Mouse (Mus musculus) heart, adult 2 months (tissue): ENCODE results near the gene Pde12. TPM values are rescaled to one million over a fixed set of nuclear protein-coding genes. Genes with fewer than 3 reads are reported as not detected.

Source experiments
- DNase-seq, 2 experiments: peaks; one replicate each; pipeline ENCODE4 v3.0.0; 2021
- H3K27ac ChIP-seq: fragments of 200-600 bp; 2 replicates; pipeline ENCODE4 v1.8.1; 2022
- H3K27me3 ChIP-seq: fragments of 200-500 bp; 2 replicates; pipeline ENCODE4 v1.6.1; 2012; ENCODE audit warnings: mild to moderate bottlenecking, low read length, inconsistent platforms, mixed read lengths; ENCODE audit not compliant: control insufficient read depth, insufficient read depth
- H3K36me3 ChIP-seq: fragments of 200-500 bp; 2 replicates; pipeline ENCODE4 v1.6.1; 2012; ENCODE audit warnings: low read length, inconsistent platforms; ENCODE audit not compliant: control insufficient read depth, insufficient read depth
- H3K4me1 ChIP-seq: fragments of 200-500 bp; 2 replicates; pipeline ENCODE4 v1.6.1; 2011; ENCODE audit warnings: low read length; ENCODE audit not compliant: control insufficient read depth, insufficient read depth
- H3K4me3 ChIP-seq: fragments of 200-600 bp; 2 replicates; pipeline ENCODE4 v1.8.1; 2022
- H3K79me2 ChIP-seq: fragments of 200-500 bp; replicated peaks from 2 replicates; pipeline ENCODE4 v1.6.1; 2012; ENCODE audit warnings: mild to moderate bottlenecking, inconsistent platforms, low read length, moderate library complexity, mixed read lengths; ENCODE audit not compliant: control insufficient read depth, insufficient read depth
- H3K9ac ChIP-seq: fragments of 200-500 bp; 2 replicates; pipeline ENCODE4 v1.6.1; 2012; ENCODE audit warnings: low read depth, mild to moderate bottlenecking, control low read depth, inconsistent platforms, low read length, mixed read lengths
- CTCF ChIP-seq: fragments of 200-600 bp; IDR thresholded peaks from 2 replicates; pipeline ENCODE4 v1.8.1; 2022; ENCODE audit warnings: antibody characterized with exemption, mild to moderate bottlenecking, moderate library complexity
- EP300 ChIP-seq: fragments of 200-500 bp; IDR thresholded peaks from 2 replicates; pipeline ENCODE4 v1.6.1; 2011; ENCODE audit warnings: low read depth, low read length, control low read depth; ENCODE audit not compliant: insufficient read depth
- POLR2A ChIP-seq: fragments of 200-500 bp; IDR thresholded peaks from 2 replicates; pipeline ENCODE4 v1.6.1; 2011; ENCODE audit warnings: mild to moderate bottlenecking, low read depth, low read length, control low read depth; ENCODE audit not compliant: insufficient read depth
- WGBS: fragments of 180-500 bp; shearing (Covaris S2); methylation state at CpG from one replicate; pipeline ENCODE4 v1.1.7; 2018; 5-methylcytosine and 5-hydroxymethylcytosine counted together
- intact Hi-C: fragments of 180-260 bp; cut with DNase I; formaldehyde crosslinking; loops from one replicate; pipeline ENCODE4 v1.15.1; 2025
- polyA plus RNA-seq: library from polyadenylated mRNA; depleted of rRNA; stranded (reverse); fragments of >200 nt; gene quantifications from 2 replicates; pipeline ENCODE4 v1.2.3, GENCODE M21; 2012
- total RNA-seq, 2 experiments: library from RNA; stranded (reverse); gene quantifications; 2 replicates each; pipeline ENCODE4 v1.2.3; 2021

Gene Pde12
- total and polyA plus RNA-seq, 3 experiments, result 2.1 to 5.6 (median 5.2) TPM

DNA sequence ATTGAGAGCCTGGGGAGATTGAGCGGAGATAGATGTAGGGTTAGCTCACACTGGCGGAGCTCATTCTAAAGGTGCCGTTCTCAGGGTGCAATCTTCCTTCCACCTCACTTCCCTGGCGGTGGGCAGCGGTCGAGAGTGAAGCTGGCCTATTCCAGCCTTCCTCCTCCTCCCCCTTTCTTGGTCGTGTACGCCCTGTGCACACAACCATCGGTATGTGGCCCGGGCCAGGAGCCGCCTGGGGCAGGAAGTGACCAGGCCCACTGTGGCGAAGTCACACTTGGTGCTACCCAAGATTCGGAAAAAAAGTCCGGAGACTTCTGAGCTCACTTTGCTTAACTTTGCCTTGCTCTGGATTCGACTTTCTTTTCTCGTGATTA, 31.0 kb downstream of the Pde12 start:
- H3K79me2 ChIP-seq, result no peaks in the 10 kb centered on the region

DNA sequence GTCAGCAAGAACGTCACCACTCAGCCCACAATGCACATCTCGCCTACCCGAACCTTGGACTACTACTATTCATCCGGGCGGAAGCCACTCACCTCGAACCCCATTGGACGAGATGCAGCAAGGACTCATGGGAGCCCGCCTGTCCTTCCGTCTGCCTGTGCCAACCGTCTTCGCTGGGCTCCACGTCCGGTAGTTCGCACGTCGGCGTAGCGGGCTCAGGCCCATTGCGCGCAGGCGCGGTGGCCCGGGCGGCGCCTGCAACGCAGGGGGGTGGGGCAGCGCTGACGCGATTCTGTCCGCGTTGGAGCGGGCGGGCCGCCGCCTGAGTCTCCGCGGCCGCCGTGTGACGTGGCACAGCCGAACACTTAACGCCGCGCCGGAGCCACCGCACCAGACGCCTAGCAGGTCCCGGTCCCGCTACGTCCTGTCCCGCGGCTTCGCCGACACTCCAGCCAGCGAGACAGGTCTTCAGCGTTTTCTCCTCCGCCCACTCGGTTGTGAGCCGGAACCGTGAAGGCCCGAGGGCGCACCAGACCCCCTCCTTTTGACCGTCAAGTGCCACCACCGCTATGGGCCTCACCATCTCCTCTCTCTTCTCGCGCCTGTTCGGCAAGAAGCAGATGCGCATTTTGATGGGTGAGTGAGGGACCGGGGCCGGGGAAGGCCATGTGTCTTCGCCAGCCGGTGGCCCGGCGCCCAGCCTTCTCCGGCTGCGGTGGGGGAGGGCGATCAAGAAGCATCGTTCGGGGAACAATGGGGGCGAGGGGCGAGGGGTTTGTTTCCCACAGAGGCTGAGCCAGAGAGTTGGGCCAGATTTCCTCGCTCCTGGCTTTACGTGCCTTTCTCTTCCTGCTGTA, 31.6 kb downstream of the Pde12 start, which contains the start of gene Arf4:
Gene Arf4 (plus strand): TSS at position 224 of the 857 bp plus-strand sequence.
- Histone ChIP-seq H3K36me3 (peaks cover 17% of the 10 kb centered on the region), H3K79me2 (no peaks in the 10 kb centered on the region), H3K4me1 (peaks cover 8% of the 10 kb centered on the region), H3K9ac (peak within 1 kb of the TSS; percentile 81), H3K27me3 (no peaks in the 10 kb centered on the region), H3K4me3 (peak within 1 kb of the TSS; percentile 95), H3K27ac (peak within 1 kb of the TSS; percentile 98)
- peak; percentile 98 to 99 for DNase-seq
- intact Hi-C loops, result loop anchor here (1.0 to 2.0 kb wide), 3 partner anchors 31 to 103 kb away; partner anchors contain the start of genes Pde12 and Slmap
- under 1% methylated on average over 82 of the region's 83 CpGs for WGBS
- TF ChIP-seq CTCF (no peak), EP300 (peak; percentile 96), POLR2A (peak; percentile 97)

More for the DNA sequence above, 31.0 kb downstream of the Pde12 start:
- Histone ChIP-seq H3K27ac (peak overlapping the region; percentile 98), H3K4me1 (peaks cover 9% of the 10 kb centered on the region), H3K36me3 (peaks cover 22% of the 10 kb centered on the region), H3K4me3 (peak overlapping the region; percentile 95), H3K9ac (peak overlapping the region; percentile 81), H3K27me3 (no peaks in the 10 kb centered on the region)
- 0 out of 2 replicates have a peak, but pooled peaks have one; percentile 48 for TF ChIP-seq EP300
- TF ChIP-seq CTCF, result no peak
- intact Hi-C loops, result loop anchor here (1.0 to 2.0 kb wide), 3 partner anchors 31 to 104 kb away; partner anchors contain the start of genes Pde12 and Slmap
- WGBS, result under 1% methylated on average over 16 of the region's 16 CpGs
- DNase-seq, result peak; percentile 72 to 75

DNA sequence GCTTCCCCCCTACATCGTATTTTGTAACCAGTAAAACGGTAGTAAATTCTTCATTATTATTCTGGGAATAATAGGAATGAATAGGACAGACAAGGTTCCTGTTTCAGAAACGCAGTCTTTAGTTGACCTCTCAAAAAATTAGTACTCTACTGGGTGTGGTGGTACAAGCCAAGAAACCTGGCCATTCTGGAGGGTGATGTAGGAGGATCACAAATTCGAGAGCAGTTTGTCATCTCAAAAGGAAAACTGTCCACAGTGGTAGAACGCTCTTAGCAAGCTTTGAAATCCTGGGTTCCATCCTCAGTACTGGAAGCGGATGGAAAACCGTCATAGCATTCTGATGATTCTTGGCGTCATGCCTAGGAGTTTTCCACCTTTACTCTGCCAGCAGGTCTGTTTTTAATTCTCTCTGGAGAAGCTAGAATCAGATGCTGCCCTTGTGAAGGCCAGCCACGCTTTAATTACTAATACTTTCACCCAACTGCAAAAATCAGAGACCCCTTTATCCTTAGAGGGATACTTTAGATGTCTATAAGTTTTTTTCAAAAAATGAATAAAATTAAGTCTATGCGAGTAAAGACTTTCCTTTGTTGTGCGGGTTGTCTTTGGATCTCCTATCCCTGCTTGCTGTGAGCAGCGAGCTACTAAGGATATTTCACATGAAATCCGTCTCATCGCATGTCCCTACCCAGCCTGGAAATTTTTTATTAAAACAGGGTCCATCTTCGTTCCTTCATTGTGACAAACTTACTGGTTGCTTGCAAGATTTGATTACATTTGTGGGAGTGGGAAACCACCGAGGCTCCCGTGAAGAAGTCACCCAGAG, 32.4 kb downstream of the Pde12 start:
- 8% methylated on average over 17 of the region's 17 CpGs for WGBS
- peak overlapping the region; percentile 93 for H3K27ac ChIP-seq
- peaks cover 6% of the 10 kb centered on the region for H3K4me1 ChIP-seq
- peaks cover 16% of the 10 kb centered on the region for H3K36me3 ChIP-seq
- DNase-seq, result peak; percentile 33 to 35
- intact Hi-C loops, result no loop called here
- H3K9ac ChIP-seq, result peak overlapping the region; percentile 61
- TF ChIP-seq CTCF (no peak), POLR2A (no peak; the same call in 1 of the 2 replicates), EP300 (no peak)
- H3K79me2 ChIP-seq, result no peaks in the 10 kb centered on the region
- no peaks in the 10 kb centered on the region for H3K27me3 ChIP-seq
- peak overlapping the region; percentile 52 for H3K4me3 ChIP-seq

DNA sequence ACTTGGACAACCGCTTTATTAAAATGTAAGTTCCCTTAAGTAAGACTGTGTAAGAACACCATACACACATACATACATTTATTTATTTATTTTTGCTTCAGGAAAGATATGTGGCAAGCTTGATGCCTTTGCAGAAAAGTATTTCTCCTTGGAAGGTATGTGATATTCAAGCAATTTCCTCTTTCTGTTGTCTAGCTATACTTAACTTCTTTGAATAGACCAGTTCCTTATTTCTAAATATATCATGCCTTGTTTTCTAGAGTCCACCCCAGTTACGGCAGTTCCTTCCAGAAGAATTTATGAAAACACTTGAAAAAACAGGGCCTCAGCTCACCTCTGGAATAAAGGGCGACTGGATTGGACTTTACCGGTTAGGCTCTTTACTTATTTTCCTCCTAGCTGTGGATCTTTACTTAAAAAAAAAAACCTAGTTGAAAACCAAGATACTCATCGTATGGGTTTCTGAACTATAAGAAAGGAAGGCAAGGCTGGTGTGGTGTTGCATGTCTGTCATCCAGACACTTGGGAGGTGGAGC, 43.0 kb downstream of the Pde12 start:
- DNase-seq, result no peak
- Histone ChIP-seq H3K4me1 (no peaks in the 10 kb centered on the region; the same call in 1 of the 2 replicates), H3K9ac (no peak overlapping the region), H3K27ac (no peak overlapping the region), H3K36me3 (peaks cover 2% of the 10 kb centered on the region; the same call in 1 of the 2 replicates), H3K27me3 (no peaks in the 10 kb centered on the region), H3K4me3 (no peak overlapping the region), H3K79me2 (no peaks in the 10 kb centered on the region)
- intact Hi-C loops, result no loop called here
- WGBS, result 83% methylated on average over 5 of the region's 5 CpGs
- TF ChIP-seq POLR2A (no peak), CTCF (no peak), EP300 (no peak)

DNA sequence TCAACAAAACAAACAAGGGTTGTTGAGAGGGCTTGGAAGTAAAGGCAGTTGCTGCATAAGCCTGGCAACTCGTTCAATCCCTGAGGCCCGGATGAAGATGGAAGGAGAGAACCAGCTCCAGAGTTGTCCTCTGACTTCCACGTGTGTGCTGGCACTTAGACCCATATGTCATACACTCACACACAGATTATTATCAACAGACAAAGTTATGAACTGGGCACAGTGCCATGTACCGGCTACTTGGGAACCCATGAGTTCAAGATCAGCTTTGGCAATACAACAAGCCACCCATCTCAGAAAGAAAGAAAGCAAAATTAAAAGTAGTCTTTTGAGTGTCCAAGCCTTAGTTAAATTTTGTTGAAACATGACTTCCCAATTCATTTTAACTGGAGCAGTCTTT, 44.4 kb downstream of the Pde12 start:
- H3K36me3 ChIP-seq, result peaks cover 3% of the 10 kb centered on the region; the same call in 1 of the 2 replicates
- no peaks in the 10 kb centered on the region for H3K79me2 ChIP-seq
- no peak for TF ChIP-seq POLR2A
- TF ChIP-seq EP300, result no peak
- TF ChIP-seq CTCF, result no peak
- H3K4me1 ChIP-seq, result no peaks in the 10 kb centered on the region; the same call in 1 of the 2 replicates
- no peak overlapping the region for H3K4me3 ChIP-seq
- intact Hi-C loops, result no loop called here
- WGBS, result 65% methylated on average over 4 of the region's 4 CpGs
- no peak for DNase-seq
- H3K9ac ChIP-seq, result no peak overlapping the region
- H3K27me3 ChIP-seq, result no peaks in the 10 kb centered on the region
- no peak overlapping the region for H3K27ac ChIP-seq
